Mouse (Mus musculus): ENCODE results near the gene Chst11. TPM values are rescaled to one million over a fixed set of nuclear protein-coding genes. Genes with fewer than 3 reads are reported as not detected.
A peak's percentile ranks its signal among the peaks of the same experiment; 100 is the strongest.

The Chst11 gene
- polyA plus RNA-seq, 1 experiment from 2014 or later: 4.1 TPM

GRCm38 (mm10) chr10:83056866-83057265 is 71.6 kb downstream of the Chst11 start:
- WGBS: 54% methylated on average over 4 of the region's 4 CpGs
- no peak overlapping the region for H3K9ac ChIP-seq
- H3K36me3 ChIP-seq: no peaks in the 10 kb centered on the region
- no peaks in the 10 kb centered on the region for H3K9me3 ChIP-seq (replicated peaks)
- H3K27ac ChIP-seq (ENCODE audit: poor library complexity, severe bottlenecking): no peak overlapping the region
- no peak for ATAC-seq (ENCODE audit: insufficient number of reproducible peaks, low FRiP score)
- no peak overlapping the region for H3K4me2 ChIP-seq
- H3K27me3 ChIP-seq (replicated peaks): no peaks in the 10 kb centered on the region
- no peak overlapping the region for H3K4me3 ChIP-seq
- H3K4me1 ChIP-seq (replicated peaks): peaks cover 43% of the 10 kb centered on the region

DNA sequence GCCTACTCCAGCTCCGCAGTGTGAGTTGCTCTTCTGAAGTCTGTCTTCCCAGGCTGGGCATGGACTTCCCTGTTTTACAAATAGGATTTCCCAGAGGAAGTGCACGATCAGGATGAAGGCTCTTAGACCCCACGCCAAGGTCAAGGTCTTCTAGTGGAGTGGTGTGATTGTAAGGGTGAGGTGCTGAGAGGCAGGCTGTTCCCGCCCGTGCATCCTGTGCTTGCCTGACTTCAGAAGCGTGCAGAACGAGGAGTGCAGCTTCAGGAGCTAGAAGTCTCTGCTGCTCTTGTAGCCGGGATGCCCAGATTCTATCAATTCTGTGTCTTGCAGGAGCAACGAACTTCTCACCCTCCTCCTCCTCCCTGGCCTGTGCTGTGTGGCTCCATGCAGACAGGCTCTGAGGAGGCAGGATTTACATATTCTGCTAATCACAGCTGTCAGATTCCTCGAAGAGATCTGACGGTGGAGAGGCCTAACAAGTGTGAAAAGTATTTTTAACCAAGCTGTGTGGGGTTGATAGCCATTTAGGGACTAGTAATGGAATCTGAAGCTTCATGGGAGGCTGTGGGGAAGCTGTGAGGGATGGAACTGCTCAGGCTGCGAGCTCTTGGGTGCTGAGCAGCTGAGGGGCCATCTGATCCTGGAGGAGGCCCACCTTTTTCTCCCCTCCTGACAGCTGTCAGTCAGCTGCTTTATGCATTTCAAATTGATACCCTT is 74.9 kb downstream of the Chst11 start:
- Histone ChIP-seq H3K4me2 (peak overlapping the region; percentile 31), H3K4me3 (no peak overlapping the region), H3K9me3 (replicated peaks) (no peaks in the 10 kb centered on the region), H3K9ac (peak overlapping the region; percentile 44; the same call in 1 of the 2 replicates), H3K4me1 (replicated peaks) (peaks cover 49% of the 10 kb centered on the region), H3K27me3 (replicated peaks) (peaks cover 13% of the 10 kb centered on the region; the same call in 1 of the 2 replicates), H3K36me3 (no peaks in the 10 kb centered on the region), H3K27ac (ENCODE audit: poor library complexity, severe bottlenecking) (peak overlapping the region; percentile 60)
- 12% methylated on average over 12 of the region's 12 CpGs for WGBS
- ATAC-seq (ENCODE audit: insufficient number of reproducible peaks, low FRiP score): peak; percentile 31; the same call in 1 of the 2 replicates

GRCm38 (mm10) chr10:83062315-83062714 is 77.0 kb downstream of the Chst11 start:
- Histone ChIP-seq H3K4me1 (replicated peaks) (peaks cover 67% of the 10 kb centered on the region), H3K4me2 (no peak overlapping the region), H3K4me3 (no peak overlapping the region), H3K27ac (ENCODE audit: poor library complexity, severe bottlenecking) (no peak overlapping the region), H3K9me3 (replicated peaks) (no peaks in the 10 kb centered on the region), H3K27me3 (replicated peaks) (peaks cover 13% of the 10 kb centered on the region; the same call in 1 of the 2 replicates), H3K36me3 (no peaks in the 10 kb centered on the region), H3K9ac (no peak overlapping the region)
- ATAC-seq (ENCODE audit: insufficient number of reproducible peaks, low FRiP score): no peak
- WGBS: 83% methylated on average over 9 of the region's 9 CpGs

DNA sequence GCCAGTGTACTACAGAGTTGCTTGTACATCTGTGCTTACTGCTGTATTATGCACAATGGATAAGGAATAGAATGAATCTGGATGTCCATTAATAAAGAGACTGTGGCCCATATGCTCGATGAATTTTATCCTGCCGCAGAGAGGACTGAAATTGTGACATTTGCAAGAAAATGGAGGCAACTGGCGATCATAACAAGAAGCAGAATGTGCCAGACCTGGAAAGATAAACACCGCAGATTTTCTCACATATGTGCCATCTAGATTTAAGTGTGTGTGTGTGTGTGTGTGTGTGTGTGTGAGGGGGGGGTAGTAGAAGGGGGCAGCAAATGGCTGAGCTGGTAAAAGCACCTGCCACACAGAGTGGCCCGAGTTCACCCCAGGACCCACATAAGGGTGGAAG is 79.5 kb downstream of the Chst11 start:
- no peaks in the 10 kb centered on the region for H3K36me3 ChIP-seq
- H3K9me3 ChIP-seq (replicated peaks): no peaks in the 10 kb centered on the region
- peaks cover 13% of the 10 kb centered on the region; the same call in 1 of the 2 replicates for H3K27me3 ChIP-seq (replicated peaks)
- H3K4me2 ChIP-seq: no peak overlapping the region
- peaks cover 67% of the 10 kb centered on the region for H3K4me1 ChIP-seq (replicated peaks)
- ATAC-seq (ENCODE audit: insufficient number of reproducible peaks, low FRiP score): no peak
- WGBS: 85% methylated on average over 5 of the region's 5 CpGs
- H3K9ac ChIP-seq: no peak overlapping the region
- H3K4me3 ChIP-seq: no peak overlapping the region
- H3K27ac ChIP-seq (ENCODE audit: poor library complexity, severe bottlenecking): no peak overlapping the region

DNA sequence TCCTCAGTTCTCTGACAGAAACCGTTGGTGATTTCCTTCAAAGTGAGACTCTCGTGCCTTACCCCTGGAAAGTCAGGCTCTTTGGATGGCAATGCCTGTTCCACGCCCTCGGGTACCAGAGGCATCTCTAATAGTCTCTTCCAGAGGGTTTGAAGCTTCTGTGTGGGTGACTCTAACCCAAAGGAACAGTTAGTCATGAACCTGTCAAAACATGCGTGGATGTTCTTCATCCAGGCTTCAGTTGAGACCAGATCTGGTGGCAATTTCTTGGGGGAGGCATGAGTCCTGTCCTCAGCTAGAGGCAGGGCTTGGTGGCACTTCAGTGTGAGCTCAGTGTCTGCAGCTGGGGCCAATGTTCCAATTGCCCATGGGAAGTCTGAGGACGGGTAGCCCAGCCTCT is 80.9 kb downstream of the Chst11 start:
- Histone ChIP-seq H3K27ac (ENCODE audit: poor library complexity, severe bottlenecking) (no peak overlapping the region), H3K4me3 (no peak overlapping the region), H3K27me3 (replicated peaks) (peaks cover 13% of the 10 kb centered on the region; the same call in 1 of the 2 replicates), H3K9ac (no peak overlapping the region), H3K4me2 (no peak overlapping the region), H3K36me3 (no peaks in the 10 kb centered on the region), H3K9me3 (replicated peaks) (no peaks in the 10 kb centered on the region), H3K4me1 (replicated peaks) (peaks cover 56% of the 10 kb centered on the region)
- 71% methylated on average over 6 of the region's 6 CpGs for WGBS
- ATAC-seq (ENCODE audit: insufficient number of reproducible peaks, low FRiP score): no peak

- Histone ChIP-seq H3K27ac (ENCODE audit: poor library complexity, severe bottlenecking) (peak overlapping the region; percentile 25; the same call in 1 of the 2 replicates), H3K4me1 (replicated peaks) (peaks cover 54% of the 10 kb centered on the region), H3K9me3 (replicated peaks) (no peaks in the 10 kb centered on the region), H3K36me3 (no peaks in the 10 kb centered on the region), H3K4me2 (no peak overlapping the region), H3K27me3 (replicated peaks) (peaks cover 11% of the 10 kb centered on the region; the same call in 1 of the 2 replicates), H3K4me3 (no peak overlapping the region), H3K9ac (no peak overlapping the region)
- 31% methylated on average over 4 of the region's 4 CpGs for WGBS
- ATAC-seq (ENCODE audit: insufficient number of reproducible peaks, low FRiP score): no peak
Observed at GRCm38 (mm10) chr10:83067305-83067704, 82.0 kb downstream of the Chst11 start.

GRCm38 (mm10) chr10:83068466-83068865 is 83.2 kb downstream of the Chst11 start:
- H3K4me1 ChIP-seq (replicated peaks): peaks cover 59% of the 10 kb centered on the region
- WGBS: 88% methylated on average over 8 of the region's 8 CpGs

DNA sequence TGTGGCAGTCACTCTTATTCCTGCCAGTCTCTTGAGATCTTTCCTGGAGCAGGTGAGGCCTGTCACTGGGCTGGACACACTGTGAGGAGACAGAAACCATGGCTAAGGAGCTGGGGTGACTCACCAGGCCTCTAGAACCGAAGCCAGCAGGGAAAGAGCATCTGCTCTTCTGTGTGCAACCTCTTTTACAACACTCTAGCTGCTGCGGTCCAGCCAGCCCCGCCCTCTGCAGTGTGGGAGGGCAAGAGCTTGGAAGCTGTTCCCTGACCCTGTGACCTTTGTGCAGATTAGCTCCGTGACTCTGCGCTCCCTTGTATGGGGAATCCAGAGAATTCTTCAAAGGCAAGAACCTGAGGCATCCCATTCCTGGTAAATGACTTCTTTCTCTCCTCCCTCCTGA is 84.5 kb downstream of the Chst11 start:
- 21% methylated on average over 5 of the region's 5 CpGs for WGBS
- no peak for ATAC-seq (ENCODE audit: insufficient number of reproducible peaks, low FRiP score)

More at GRCm38 (mm10) chr10:83068466-83068865, 83.2 kb downstream of the Chst11 start:
- H3K36me3 ChIP-seq: no peaks in the 10 kb centered on the region
- ATAC-seq (ENCODE audit: insufficient number of reproducible peaks, low FRiP score): no peak
- no peaks in the 10 kb centered on the region for H3K9me3 ChIP-seq (replicated peaks)
- H3K9ac ChIP-seq: no peak overlapping the region
- no peak overlapping the region for H3K4me2 ChIP-seq
- H3K4me3 ChIP-seq: no peak overlapping the region
- 0 out of 2 replicates have a peak, but pooled peaks cover under 1% of the 10 kb centered on the region for H3K27me3 ChIP-seq (replicated peaks)
- no peak overlapping the region for H3K27ac ChIP-seq (ENCODE audit: poor library complexity, severe bottlenecking)

DNA sequence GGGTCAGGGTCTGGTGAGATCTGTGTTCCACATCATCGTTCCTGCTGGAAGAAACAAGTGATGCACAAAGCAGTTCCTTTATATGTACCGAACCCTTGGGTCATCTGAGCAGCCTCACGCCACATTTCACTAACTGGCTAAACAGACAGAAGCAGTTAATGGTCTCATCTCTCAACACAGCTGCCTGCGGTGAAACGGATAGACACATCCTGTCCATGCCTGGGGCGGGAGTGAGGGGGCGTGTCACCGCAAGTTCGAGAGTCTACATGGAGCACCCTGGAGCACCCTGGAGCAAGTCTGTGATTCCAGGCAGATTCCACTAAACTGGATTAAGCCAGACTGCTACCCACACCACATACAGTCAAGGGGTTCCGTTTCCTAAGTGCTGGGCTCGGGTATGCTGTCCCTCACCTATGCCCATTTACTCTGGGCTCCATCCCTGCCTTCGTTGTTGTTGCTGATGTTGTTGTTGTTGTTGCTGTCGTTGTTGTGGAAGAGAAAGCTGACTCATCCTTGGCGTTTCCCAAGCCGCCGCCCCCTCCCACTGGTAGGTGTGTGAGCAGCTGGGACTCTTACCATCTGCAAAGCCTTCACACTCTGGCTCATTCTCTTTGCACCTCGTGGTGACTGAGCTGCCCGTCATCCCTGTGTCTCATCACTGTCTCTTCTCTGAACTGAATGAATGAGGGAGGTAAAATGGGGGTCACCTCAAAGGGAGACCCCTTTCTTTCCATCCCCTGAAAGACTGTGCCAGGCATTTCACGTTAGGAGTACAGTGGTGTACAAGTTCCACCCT is 86.7 kb downstream of the Chst11 start:
- Histone ChIP-seq H3K9me3 (replicated peaks) (no peaks in the 10 kb centered on the region), H3K27me3 (replicated peaks) (no peaks in the 10 kb centered on the region), H3K36me3 (no peaks in the 10 kb centered on the region), H3K4me2 (no peak overlapping the region), H3K4me3 (no peak overlapping the region), H3K27ac (ENCODE audit: poor library complexity, severe bottlenecking) (no peak overlapping the region), H3K9ac (no peak overlapping the region), H3K4me1 (replicated peaks) (peaks cover 54% of the 10 kb centered on the region)
- no peak for ATAC-seq (ENCODE audit: insufficient number of reproducible peaks, low FRiP score)
- 65% methylated on average over 19 of the region's 19 CpGs for WGBS

More for the DNA sequence above, 84.5 kb downstream of the Chst11 start:
- Histone ChIP-seq H3K27me3 (replicated peaks) (no peaks in the 10 kb centered on the region), H3K9me3 (replicated peaks) (no peaks in the 10 kb centered on the region), H3K9ac (no peak overlapping the region), H3K27ac (ENCODE audit: poor library complexity, severe bottlenecking) (no peak overlapping the region), H3K4me1 (replicated peaks) (peaks cover 59% of the 10 kb centered on the region), H3K4me2 (no peak overlapping the region), H3K36me3 (no peaks in the 10 kb centered on the region), H3K4me3 (no peak overlapping the region)

DNA sequence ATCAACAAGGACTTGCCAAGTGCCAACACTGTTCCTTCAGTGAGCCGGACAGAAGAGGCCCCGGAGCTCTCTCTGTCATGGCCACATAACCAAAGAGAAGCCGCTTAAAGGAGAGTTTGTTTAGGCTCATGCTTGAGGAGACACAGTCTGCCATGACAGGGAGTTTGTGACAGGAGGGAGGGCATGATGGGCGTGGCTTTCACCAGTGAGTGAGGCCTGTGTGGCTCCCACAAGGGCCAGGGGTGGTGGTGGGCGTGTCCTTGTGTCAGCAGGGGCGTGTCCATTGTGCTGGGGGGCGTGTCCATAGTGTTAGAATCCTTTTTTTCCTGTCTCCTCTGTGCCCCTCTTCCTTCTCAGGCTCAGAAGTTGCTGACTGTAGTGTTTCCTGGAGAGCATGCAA is 87.8 kb downstream of the Chst11 start:
- Histone ChIP-seq H3K27ac (ENCODE audit: poor library complexity, severe bottlenecking) (no peak overlapping the region), H3K4me2 (no peak overlapping the region), H3K36me3 (no peaks in the 10 kb centered on the region), H3K9me3 (replicated peaks) (no peaks in the 10 kb centered on the region), H3K9ac (no peak overlapping the region), H3K4me1 (replicated peaks) (peaks cover 49% of the 10 kb centered on the region), H3K4me3 (no peak overlapping the region), H3K27me3 (replicated peaks) (no peaks in the 10 kb centered on the region)
- 0 out of 2 replicates have a peak, but pooled peaks have one; percentile 40 for ATAC-seq (ENCODE audit: insufficient number of reproducible peaks, low FRiP score)
- 67% methylated on average over 7 of the region's 7 CpGs for WGBS

DNA sequence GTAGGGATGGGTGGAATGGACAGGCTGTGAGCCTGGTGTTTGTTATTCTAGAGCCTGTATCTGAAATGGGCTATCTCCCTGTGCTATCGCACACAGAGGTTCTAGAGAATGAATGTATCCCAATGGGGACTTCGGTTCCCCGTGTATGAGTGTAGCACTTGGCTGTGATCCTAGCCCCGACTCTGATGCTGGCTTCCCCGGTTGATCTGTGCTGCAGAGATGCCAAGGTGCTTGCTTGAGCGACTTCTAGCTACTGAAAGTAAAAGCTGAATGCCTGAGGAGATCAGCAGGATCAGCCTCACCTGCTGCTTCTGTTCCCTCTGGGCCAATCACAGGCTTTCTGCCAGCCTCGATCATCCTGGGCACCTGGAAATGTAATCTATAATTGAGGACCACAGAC is 91.5 kb downstream of the Chst11 start:
- Histone ChIP-seq H3K9ac (no peak overlapping the region), H3K4me3 (no peak overlapping the region), H3K27ac (ENCODE audit: poor library complexity, severe bottlenecking) (no peak overlapping the region), H3K27me3 (replicated peaks) (no peaks in the 10 kb centered on the region), H3K9me3 (replicated peaks) (no peaks in the 10 kb centered on the region), H3K36me3 (no peaks in the 10 kb centered on the region), H3K4me2 (no peak overlapping the region), H3K4me1 (replicated peaks) (peaks cover 61% of the 10 kb centered on the region)
- no peak for ATAC-seq (ENCODE audit: insufficient number of reproducible peaks, low FRiP score)
- 75% methylated on average over 7 of the region's 7 CpGs for WGBS
